Mouse (Mus musculus): Measurements from ENCODE around the gene Ankfn1.

Gene Ankfn1

GRCm38 (mm10) chr11:89623698-89624445, 153.6 kb downstream of the Ankfn1 start:
- no peak for TF ChIP-seq GATA4 (IDR thresholded peaks at IDR 0.05; ENCODE audit: insufficient replicate concordance, low read length)

GRCm38 (mm10) chr11:89619955-89620354, 157.5 kb downstream of the Ankfn1 start:
- no peak for TF ChIP-seq GATA4 (IDR thresholded peaks at IDR 0.05; ENCODE audit: insufficient replicate concordance, low read length)

GRCm38 (mm10) chr11:89615806-89616205, 161.6 kb downstream of the Ankfn1 start:
- no peak for TF ChIP-seq GATA4 (IDR thresholded peaks at IDR 0.05; ENCODE audit: insufficient replicate concordance, low read length)

DNA sequence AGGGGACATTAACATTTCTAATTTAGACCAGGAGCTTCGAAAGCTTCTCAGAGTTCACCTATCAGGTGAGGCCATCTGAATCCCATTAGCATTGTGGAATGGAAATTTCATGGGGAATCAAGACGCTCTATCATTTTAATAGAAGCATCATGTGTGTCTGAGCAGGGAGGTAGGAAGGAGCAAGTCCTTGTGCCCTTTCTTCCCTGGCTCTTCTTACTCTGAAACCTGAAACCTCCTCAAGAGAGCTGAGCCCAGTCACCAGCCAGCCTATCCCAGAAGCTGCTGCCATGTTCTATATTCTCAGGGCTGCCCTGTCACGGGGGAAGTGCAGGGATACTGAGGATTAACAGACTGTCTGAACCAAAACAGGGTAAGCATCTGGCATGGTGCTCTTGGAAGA, 165.9 kb downstream of the Ankfn1 start:
- no peak for TF ChIP-seq GATA4 (IDR thresholded peaks at IDR 0.05; ENCODE audit: insufficient replicate concordance, low read length)

DNA sequence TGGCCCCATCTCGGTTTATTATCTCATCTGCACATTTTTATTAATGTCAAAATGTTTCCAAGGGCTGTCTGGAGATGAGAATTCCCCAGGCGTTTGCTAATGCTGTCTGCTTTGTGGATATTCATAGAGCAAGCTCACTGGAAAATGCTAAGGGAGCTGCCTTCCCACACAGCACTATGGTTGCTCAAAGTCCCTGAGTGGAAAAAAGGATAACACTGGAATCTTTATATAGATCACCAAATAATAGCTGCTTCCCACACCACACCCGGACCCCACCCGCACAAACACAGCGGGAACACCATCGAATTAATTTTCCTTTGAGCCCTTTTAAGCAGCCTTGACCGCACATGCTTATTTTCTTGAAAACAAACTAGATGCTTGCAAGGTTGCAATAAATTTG, 169.4 kb downstream of the Ankfn1 start:
- no peak for TF ChIP-seq GATA4 (IDR thresholded peaks at IDR 0.05; ENCODE audit: insufficient replicate concordance, low read length)

DNA sequence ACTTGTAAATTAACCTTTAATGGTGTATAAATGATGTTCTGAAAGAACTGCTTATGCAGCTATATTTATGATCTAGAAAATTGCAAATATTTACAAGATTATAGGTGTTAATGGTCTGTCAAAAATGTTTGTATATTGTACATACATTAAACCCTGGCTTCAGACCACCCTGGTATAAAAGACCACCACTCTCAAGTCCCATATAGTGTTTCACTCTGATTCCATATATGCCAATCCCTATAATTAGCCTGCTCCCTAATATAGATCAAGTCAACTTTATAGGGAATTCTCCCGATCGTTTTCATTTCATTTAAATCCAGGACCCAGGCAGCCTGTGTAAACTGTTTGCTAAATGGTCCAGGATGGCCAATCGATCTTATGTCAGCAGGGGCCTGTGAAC, 170.2 kb downstream of the Ankfn1 start:
- TF ChIP-seq GATA4 (IDR thresholded peaks at IDR 0.05; ENCODE audit: insufficient replicate concordance, low read length): no peak

DNA sequence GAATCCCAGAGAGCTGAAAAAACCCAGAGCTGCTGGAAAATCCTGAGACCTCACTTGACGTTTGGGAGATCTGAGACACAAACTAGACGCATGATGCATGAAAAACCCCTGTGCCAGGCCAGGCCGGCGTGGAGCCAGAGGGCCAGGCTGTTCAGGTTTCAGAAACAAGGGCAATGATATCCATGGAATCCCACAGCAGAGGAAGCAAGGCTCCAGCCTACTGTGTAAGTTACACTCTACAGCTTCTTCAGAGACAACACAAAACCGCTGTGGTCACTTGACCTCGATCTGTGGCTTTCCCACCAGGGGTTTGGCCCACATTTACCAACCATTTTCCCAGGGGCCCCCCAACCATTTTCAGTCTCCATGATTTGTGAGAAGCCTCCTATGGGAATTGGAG, 171.1 kb downstream of the Ankfn1 start:
- no peak for TF ChIP-seq GATA4 (IDR thresholded peaks at IDR 0.05; ENCODE audit: insufficient replicate concordance, low read length)

DNA sequence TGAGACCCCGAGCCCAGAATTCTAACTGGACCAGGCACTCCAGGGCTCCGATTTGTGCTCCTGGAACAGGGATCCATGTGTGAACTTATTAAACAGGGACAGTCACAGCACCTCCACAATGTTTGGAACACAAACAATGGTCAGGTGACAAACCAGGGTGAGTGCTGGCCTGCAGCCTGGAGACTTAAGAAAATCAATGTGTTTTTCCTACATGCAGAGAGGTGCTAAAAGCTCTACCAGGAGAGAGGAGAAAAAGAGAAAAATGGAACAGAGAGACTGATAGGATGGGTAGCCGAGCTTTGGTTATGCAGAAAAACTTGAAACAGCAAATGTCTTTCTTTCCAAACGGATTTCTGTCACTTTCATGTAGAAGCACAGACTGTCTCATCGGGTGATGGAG, 174.5 kb downstream of the Ankfn1 start:
- TF ChIP-seq GATA4 (IDR thresholded peaks at IDR 0.05; ENCODE audit: insufficient replicate concordance, low read length): no peak

GRCm38 (mm10) chr11:89600921-89601515, 176.4 kb downstream of the Ankfn1 start:
- no peak for TF ChIP-seq GATA4 (IDR thresholded peaks at IDR 0.05; ENCODE audit: insufficient replicate concordance, low read length)

- no peak for TF ChIP-seq GATA4 (IDR thresholded peaks at IDR 0.05; ENCODE audit: insufficient replicate concordance, low read length)
These were observed 187.1 kb downstream of the Ankfn1 start for GRCm38 (mm10) chr11:89590273-89590874.

DNA sequence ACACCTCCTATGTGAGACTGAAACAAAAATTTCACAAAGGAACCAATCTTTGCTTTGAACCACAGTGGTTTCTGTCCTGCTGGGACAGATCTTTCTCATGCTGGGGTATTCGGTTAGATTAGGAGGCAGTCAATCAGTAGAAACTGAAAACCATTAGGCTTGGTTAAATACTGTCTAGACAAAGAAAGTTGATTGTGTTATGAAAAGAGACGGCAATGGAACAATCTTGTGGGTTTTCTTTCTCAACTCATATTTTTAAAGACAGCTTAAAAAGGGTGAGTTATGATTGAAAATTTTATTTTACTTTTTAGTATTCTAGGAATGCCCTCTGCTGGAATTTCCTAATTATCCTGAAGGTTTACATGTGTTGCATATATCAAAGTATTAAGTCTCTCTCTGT, 191.1 kb downstream of the Ankfn1 start:
- TF ChIP-seq GATA4 (IDR thresholded peaks at IDR 0.05; ENCODE audit: insufficient replicate concordance, low read length): no peak

- no peak for TF ChIP-seq GATA4 (IDR thresholded peaks at IDR 0.05; ENCODE audit: insufficient replicate concordance, low read length)
These were observed 197.6 kb downstream of the Ankfn1 start for GRCm38 (mm10) chr11:89579826-89580225.

DNA sequence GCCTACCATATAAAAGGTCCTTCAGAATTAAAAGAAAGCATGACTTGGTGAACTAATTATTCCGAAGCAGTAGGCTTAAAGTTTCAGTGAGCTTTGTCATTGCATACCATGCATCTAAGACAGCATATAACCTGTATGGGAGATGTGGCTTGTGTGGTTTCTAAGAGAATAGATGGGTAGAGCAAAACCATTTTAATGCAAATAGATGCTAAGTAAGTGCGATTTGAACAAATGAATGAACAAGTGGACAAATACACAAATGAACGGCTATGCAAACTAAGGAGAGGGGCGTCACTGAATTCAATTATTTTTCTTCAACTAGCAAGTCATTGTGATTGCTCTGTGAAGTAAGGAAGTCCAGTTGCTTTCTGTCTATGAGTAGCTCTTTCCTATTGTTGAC, 198.3 kb downstream of the Ankfn1 start:
- no peak for TF ChIP-seq GATA4 (IDR thresholded peaks at IDR 0.05; ENCODE audit: insufficient replicate concordance, low read length)

- TF ChIP-seq GATA4 (IDR thresholded peaks at IDR 0.05; ENCODE audit: insufficient replicate concordance, low read length): no peak
These were observed 203.1 kb downstream of the Ankfn1 start for GRCm38 (mm10) chr11:89574269-89574838.

DNA sequence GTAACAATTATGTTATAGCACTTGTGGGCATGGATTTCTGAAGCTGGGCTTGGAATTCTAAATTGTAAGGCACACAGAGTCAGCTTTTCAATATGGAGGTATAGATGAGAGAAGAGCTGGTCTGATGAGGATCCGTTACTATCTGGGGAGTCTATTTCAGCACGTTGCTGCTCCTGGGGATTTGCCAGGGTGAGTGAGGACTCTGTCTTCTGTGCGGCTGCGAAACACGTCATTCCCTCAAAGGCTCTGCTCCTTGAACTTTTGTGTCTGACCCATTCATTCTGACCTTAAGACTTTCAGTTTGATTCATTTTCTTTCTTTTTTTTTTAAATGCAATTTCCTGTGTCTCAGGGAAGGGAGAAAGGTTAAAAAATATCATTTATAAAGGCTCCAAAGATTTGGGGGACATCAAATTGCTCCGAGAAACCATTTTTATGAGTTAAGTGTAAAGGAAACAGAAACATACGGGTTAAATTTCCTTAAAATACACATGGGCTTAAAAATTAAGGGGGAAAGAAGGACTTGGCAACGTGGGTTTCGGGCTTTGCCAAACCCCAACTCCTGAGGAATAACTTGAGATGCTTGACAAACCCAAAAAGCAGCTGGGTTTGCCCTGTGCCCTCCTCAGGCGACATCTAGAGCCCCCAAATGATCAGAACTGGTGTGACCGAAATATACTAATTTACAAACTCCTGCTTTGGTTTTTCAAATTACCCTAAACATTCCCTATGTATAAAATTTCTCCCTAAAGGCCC, 207.9 kb downstream of the Ankfn1 start:
- TF ChIP-seq GATA4 (IDR thresholded peaks at IDR 0.05; ENCODE audit: insufficient replicate concordance, low read length): no peak
